Mouse (Mus musculus) kidney, postnatal 10 days (tissue): Measurements from ENCODE around the gene Adgre5.

Experiments used
- DNase-seq: peaks from one replicate; pipeline ENCODE4 v3.0.0; 2021; ENCODE audit warnings: mixed read lengths

Adgre5 gene

GRCm38 (mm10) chr8:83681099-83681498 is 60.0 kb downstream of the Adgre5 start:
- peak; percentile 68 for DNase-seq

GRCm38 (mm10) chr8:83680603-83681002 is 60.5 kb downstream of the Adgre5 start:
- DNase-seq: no peak

- no peak for DNase-seq
Observed at GRCm38 (mm10) chr8:83679866-83680265, 61.3 kb downstream of the Adgre5 start.

GRCm38 (mm10) chr8:83674497-83674896 is 66.6 kb downstream of the Adgre5 start:
- no peak for DNase-seq
